Mouse (Mus musculus): ENCODE results near the gene Cpxm1.

GRCm38 (mm10) chr2:130365211-130366094 lies 31.9 kb downstream of the Cpxm1 start:
- TF ChIP-seq CTCF (IDR thresholded peaks at IDR 0.05; ENCODE audit: low read depth) (peak; percentile 15; the same call in 1 of the 2 replicates), EP300 (IDR thresholded peaks at IDR 0.05; ENCODE audit: low read depth) (no peak)
